Mouse (Mus musculus) limb, embryonic 14.5 days (tissue): ENCODE measurements around the gene Tet3. TPM values are rescaled to one million over a fixed set of nuclear protein-coding genes. Genes with fewer than 3 reads are reported as not detected.

Experiments
- ATAC-seq: fragments of 200-750 bp; cut with Nextera tagmentation; 2 replicates; pipeline ENCODE4 v1.8.0; 2017; ENCODE audit warnings: low read depth, moderate number of reproducible peaks, moderate TSS enrichment; ENCODE audit not compliant: low FRiP score
- DNase-seq: peaks from one replicate; pipeline ENCODE4 v3.0.0-alpha.2; 2015; ENCODE audit warnings: low spot score
- H3K27ac ChIP-seq: fragments of 300-500 bp; sonication (generic); replicated peaks from 2 replicates; pipeline ENCODE4 v1.5.1; 2014; ENCODE audit warnings: low read depth, mild to moderate bottlenecking, low read length, moderate library complexity, mixed read lengths
- H3K27me3 ChIP-seq: fragments of 300-500 bp; sonication (generic); 2 replicates; pipeline ENCODE4 v1.6.1; 2014; ENCODE audit warnings: low read length, mixed read lengths; ENCODE audit not compliant: control insufficient read depth, insufficient read depth
- H3K36me3 ChIP-seq: fragments of 300-500 bp; sonication (generic); 2 replicates; pipeline ENCODE4 v1.6.1; 2014; ENCODE audit warnings: mild to moderate bottlenecking, low read length, moderate library complexity, mixed read lengths; ENCODE audit not compliant: control insufficient read depth, insufficient read depth
- H3K4me1 ChIP-seq: fragments of 300-500 bp; sonication (generic); 2 replicates; pipeline ENCODE4 v1.6.1; 2014; ENCODE audit warnings: antibody characterized with exemption, low read length, mixed read lengths; ENCODE audit not compliant: control insufficient read depth, insufficient read depth
- H3K4me2 ChIP-seq: fragments of 300-500 bp; sonication (generic); replicated peaks from 2 replicates; pipeline ENCODE4 v1.6.1; 2014; ENCODE audit warnings: low read depth, mild to moderate bottlenecking, low read length, moderate library complexity; ENCODE audit not compliant: severe bottlenecking
- H3K4me3 ChIP-seq: fragments of 300-500 bp; sonication (generic); replicated peaks from 2 replicates; pipeline ENCODE4 v1.5.1; 2014; ENCODE audit warnings: low read length
- H3K9ac ChIP-seq: fragments of 300-500 bp; sonication (generic); 2 replicates; pipeline ENCODE4 v1.6.1; 2014; ENCODE audit warnings: mild to moderate bottlenecking, low read depth, low read length, moderate library complexity; ENCODE audit not compliant: severe bottlenecking
- H3K9me3 ChIP-seq: fragments of 300-500 bp; sonication (generic); 2 replicates; pipeline ENCODE4 v1.6.1; 2016; ENCODE audit warnings: low read length; ENCODE audit not compliant: control insufficient read depth
- POLR2A ChIP-seq: fragments of 200-500 bp; IDR thresholded peaks from 2 replicates; pipeline ENCODE4 v1.8.0; 2012; ENCODE audit warnings: inconsistent platforms, mild to moderate bottlenecking, moderate library complexity, borderline replicate concordance; ENCODE audit not compliant: insufficient read depth, insufficient read length; ENCODE audit errors: extremely low read depth
- WGBS: fragments of 180-500 bp; shearing (Covaris S2); extraction: QIAGEN DNeasy Blood & Tissue Kit; methylation state at CpG from one replicate; pipeline ENCODE4 v1.1.7; 2014; 5-methylcytosine and 5-hydroxymethylcytosine counted together
- polyA plus RNA-seq, 2 experiments: library from polyadenylated mRNA; depleted of rRNA in 1 of 2; stranded (reverse) in 1 of 2; unstranded in 1 of 2; fragments of >200 nt; fragmentation: Nextera tagmentation in 1 of 2; extraction: Ambion mirVana in 1 of 2; gene quantifications; 2 replicates each; pipeline versions ENCODE4 v1.2.1 to v1.2.3; 2012 to 2014

Tet3 gene
- polyA plus RNA-seq, 2 experiments: 21.1 to 44.3 TPM

DNA sequence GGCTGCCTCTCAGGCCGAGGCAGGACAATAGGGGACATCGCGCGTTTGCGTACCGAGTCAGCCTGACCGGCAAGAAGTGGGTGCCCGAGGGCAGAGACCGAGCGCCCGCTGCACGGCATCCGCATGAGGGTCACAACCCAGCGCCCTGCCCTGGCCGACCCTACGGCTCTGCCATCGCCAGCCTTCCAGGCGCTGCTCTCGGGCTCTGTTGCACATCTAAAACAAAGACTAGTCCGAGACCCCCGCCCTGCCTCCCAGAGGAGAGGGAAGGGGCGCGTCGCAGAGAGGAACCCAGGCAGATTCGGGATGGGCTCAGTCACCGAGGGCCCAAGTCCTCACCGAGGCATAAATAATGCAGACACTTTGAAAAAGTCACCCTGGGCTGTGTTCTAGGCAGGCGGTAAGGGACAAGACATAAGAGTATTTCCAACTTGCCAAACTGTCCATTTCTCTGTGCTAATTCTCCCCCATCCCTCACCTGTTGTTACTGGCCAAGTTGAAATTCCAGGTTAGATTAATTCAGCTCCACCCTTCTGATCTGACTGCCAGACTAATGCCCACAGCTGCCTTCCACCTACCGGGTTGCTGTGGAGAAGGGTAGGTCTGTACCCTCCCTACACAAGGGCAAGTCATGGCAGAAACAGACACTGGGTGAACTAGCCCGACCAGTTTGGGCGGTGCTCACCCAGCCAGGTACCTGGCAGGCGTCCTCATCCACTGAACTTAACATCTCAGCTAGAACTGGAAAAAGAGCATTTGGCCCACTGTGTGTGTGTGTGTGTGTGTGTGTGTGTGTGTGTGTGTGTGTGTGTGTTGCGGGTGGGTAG lies 1.7 kb downstream of the Tet3 start:
- WGBS: 5% methylated on average over 30 of the region's 33 CpGs
- H3K36me3 ChIP-seq: no peaks in the 10 kb centered on the region
- peaks cover 39% of the 10 kb centered on the region for H3K4me1 ChIP-seq
- DNase-seq (no peak), ATAC-seq (peak; percentile 20; the same call in 1 of the 2 replicates)
- no peaks in the 10 kb centered on the region for H3K9me3 ChIP-seq
- peak overlapping the region; percentile 96 for H3K9ac ChIP-seq
- H3K4me2 ChIP-seq: peak overlapping the region; percentile 90
- H3K27me3 ChIP-seq: no peaks in the 10 kb centered on the region
- no peak for TF ChIP-seq POLR2A
- peak overlapping the region; percentile 92 for H3K27ac ChIP-seq
- peak overlapping the region; percentile 81 for H3K4me3 ChIP-seq

DNA sequence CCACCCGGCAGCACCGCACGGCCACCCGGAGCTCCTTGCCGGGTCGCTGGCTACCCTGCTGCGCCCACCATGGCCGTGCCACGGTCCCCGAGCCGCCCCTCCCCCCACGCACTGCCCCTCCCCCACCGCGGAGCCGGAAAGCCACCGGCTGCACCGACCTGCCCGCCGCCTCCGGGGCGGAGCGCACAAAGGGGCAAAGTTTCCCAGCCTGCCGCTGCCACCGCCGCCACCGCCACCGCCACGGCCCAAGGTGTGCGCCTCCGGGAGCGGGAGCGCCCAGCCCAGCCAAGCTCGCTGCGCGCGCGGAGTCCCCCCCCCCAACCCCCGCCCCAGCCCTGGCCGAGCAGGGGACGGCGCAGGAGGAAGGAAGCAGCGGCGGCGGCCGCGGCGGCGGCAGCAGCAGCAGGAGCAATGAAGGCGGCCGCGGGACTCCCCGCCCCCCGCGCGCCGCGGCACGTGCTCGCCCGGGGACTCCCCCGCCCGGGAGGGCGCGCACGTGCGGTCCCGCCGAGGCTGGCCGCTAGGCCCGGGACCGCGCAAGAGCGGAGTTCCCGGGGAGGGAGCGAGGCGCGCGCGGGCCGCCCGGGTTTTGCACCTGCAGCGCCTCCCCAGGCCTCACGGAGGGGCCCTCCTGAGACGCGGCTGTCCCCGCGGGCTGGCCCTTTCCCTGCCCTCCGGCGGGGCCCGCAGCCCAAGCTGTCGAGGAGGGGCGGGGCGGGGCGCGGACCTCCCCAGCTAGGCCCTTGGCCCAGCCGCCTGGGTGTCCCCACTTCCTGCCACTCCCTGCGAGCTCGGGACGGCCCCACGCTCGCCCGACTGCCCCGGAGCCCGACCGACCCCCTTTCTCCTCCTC lies 2.5 kb downstream of the Tet3 start:
- Histone ChIP-seq H3K9me3 (no peaks in the 10 kb centered on the region), H3K4me1 (peaks cover 46% of the 10 kb centered on the region), H3K27ac (peak overlapping the region; percentile 92), H3K9ac (peak overlapping the region; percentile 96), H3K27me3 (no peaks in the 10 kb centered on the region), H3K4me2 (peak overlapping the region; percentile 90), H3K36me3 (0 out of 2 replicates have a peak, but pooled peaks cover 6% of the 10 kb centered on the region), H3K4me3 (peak overlapping the region; percentile 81)
- DNase-seq: peak; percentile 61
- ATAC-seq: peak; percentile 82
- WGBS: 2% methylated on average over 42 of the region's 105 CpGs
- TF ChIP-seq POLR2A: no peak

DNA sequence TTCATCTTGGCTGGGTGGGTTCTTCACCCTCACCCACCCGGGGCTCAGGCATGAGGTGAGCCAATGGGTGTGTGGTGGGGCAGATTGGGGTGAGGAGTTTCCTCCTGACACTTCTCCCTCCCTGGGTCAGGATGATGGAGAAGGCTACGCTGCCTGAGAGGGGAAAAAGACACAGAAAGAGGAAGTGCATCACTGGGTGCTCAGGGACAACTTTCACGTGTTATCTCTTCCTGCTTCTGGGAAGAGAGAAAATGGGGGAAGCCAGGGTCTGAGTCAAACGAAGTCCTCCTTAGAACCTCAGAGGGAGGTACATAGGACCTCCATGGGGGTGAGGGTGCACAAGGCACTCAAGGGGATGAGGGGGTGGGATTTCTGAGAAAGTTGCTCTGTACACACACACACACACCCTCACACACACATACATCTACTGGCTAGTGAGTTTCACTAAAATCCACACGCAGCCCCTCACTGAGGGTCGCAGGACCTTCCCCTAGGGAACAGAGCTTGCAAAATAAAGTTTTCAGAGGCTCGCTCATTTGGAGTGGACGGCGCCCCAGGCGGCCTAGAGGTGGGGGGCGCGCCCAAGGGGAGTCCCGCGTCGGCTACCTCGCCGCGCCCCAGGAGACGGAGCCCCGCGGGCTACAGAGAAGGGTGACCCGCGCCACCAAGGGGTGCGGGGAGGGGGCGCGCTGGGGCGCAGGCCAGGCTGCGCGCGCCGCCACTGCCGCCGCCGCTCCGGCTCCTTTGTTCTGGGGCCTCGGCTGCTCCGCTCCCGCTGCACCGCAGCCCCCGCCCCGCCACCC lies 3.4 kb downstream of the Tet3 start:
- Histone ChIP-seq H3K4me1 (peaks cover 52% of the 10 kb centered on the region), H3K9me3 (no peaks in the 10 kb centered on the region), H3K4me3 (peak overlapping the region; percentile 81), H3K4me2 (peak overlapping the region; percentile 90), H3K27ac (peak overlapping the region; percentile 92), H3K27me3 (no peaks in the 10 kb centered on the region), H3K9ac (peak overlapping the region; percentile 96), H3K36me3 (peaks cover 10% of the 10 kb centered on the region; the same call in 1 of the 2 replicates)
- WGBS: under 1% methylated on average over 13 of the region's 41 CpGs
- peak; percentile 39 for ATAC-seq
- TF ChIP-seq POLR2A: 0 out of 2 replicates have a peak, but pooled peaks have one; percentile 37
- DNase-seq: peak; percentile 35

DNA sequence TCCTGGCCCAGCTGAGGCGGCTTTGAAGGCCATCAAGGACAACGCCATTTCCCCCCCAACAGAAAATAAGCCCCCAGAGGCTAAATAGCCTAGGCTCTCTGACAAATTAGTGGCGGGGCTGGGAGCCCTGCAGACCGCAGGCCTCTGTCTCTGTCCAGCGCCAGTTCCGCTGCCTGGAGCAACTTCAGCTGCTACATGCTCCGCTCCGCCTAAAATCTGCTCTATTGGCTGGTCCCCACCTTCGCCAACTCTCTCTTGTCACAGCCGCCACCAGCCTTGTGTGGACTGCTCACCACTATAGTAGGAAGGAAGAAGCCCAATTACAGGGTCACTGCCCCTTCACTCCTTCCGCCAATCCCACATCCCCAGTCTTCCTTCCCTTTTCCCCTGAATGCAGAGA lies 5.2 kb downstream of the Tet3 start:
- DNase-seq: peak; percentile 37

More for the DNA sequence above, 5.2 kb downstream of the Tet3 start:
- H3K4me3 ChIP-seq: peak overlapping the region; percentile 81
- 0 out of 2 replicates have a peak overlapping the region, but pooled peaks have one; percentile 12 for H3K9ac ChIP-seq
- H3K4me2 ChIP-seq: peak overlapping the region; percentile 90
- no peak for ATAC-seq
- H3K36me3 ChIP-seq: peaks cover 17% of the 10 kb centered on the region
- WGBS: 19% methylated on average over 11 of the region's 11 CpGs
- H3K27me3 ChIP-seq: no peaks in the 10 kb centered on the region
- no peaks in the 10 kb centered on the region for H3K9me3 ChIP-seq
- TF ChIP-seq POLR2A: no peak
- peaks cover 60% of the 10 kb centered on the region for H3K4me1 ChIP-seq
- H3K27ac ChIP-seq: no peak overlapping the region
